ENCODE assay signal across 19 mouse cellular contexts in genomic region chr17:47311272-47311671, GRCm38 (mm10). TPM values are rescaled to one million over a fixed set of nuclear protein-coding genes. Genes with fewer than 3 reads are reported as not detected.
DNase-seq lines count a peak whose midpoint lies in the region; ATAC-seq lines count a peak whose summit lies in the region.
"Had no signal": no experiment of that assay in that cellular context is flagged by ENCODE, and none has a peak within 500 bp of the region (broad histone marks: within the 10 kb centered on the region; RNA-seq: fewer than 3 reads in every experiment).

No protein-coding gene starts in this region.

- H3K9ac ChIP-seq in limb, embryonic 15.5 days = no peak overlapping the region
- H3K9ac ChIP-seq: liver, postnatal 0 days; neural tube, embryonic 12.5 days had no signal

- no peaks in the 10 kb centered on the region for H3K9me3 ChIP-seq in limb, embryonic 15.5 days
- H3K9me3 ChIP-seq: hindbrain, embryonic 10.5 days; neural tube, embryonic 12.5 days had no signal

- WGBS in limb, embryonic 15.5 days = 57% methylated on average over 5 of the region's 5 CpGs

- no peak overlapping the region for H3K4me2 ChIP-seq in limb, embryonic 15.5 days
- H3K4me2 ChIP-seq: midbrain, embryonic 11.5 days; neural tube, embryonic 12.5 days had no signal

- intact Hi-C loops in heart, postnatal 10 days (cut with DNase I) = no loop called here
- intact Hi-C loops in heart, postnatal 36 days (cut with DNase I) = no loop called here

- peak overlapping the region; percentile 48 for H3K27ac ChIP-seq in limb, embryonic 15.5 days
- H3K27ac ChIP-seq: gastrocnemius, adult 2 months; hindbrain, embryonic 10.5 days; hindbrain, postnatal 0 days; neural tube, embryonic 12.5 days had no signal

- H3K27me3 ChIP-seq in limb, embryonic 15.5 days = no peaks in the 10 kb centered on the region
- H3K27me3 ChIP-seq: neural tube, embryonic 12.5 days had no signal

- H3K4me3 ChIP-seq in limb, embryonic 15.5 days = no peak overlapping the region
- H3K4me3 ChIP-seq: gastrocnemius, adult 2 months; hindbrain, embryonic 10.5 days; neural tube, embryonic 12.5 days had no signal

- no peaks in the 10 kb centered on the region for H3K4me1 ChIP-seq in limb, embryonic 15.5 days

- peaks cover 28% of the 10 kb centered on the region for H3K36me3 ChIP-seq in limb, embryonic 15.5 days

- peak; percentile 25 to 36 for DNase-seq in heart, postnatal 10 days
- no peak for DNase-seq in heart, postnatal 36 days
- DNase-seq in NIH3T3 (ENCODE audit: low read depth) = peak; percentile 81
- DNase-seq in lung, postnatal 4 days = peak; percentile 41 to 66
- DNase-seq in right cerebral cortex, postnatal 14 days = no peak
- DNase-seq: adrenal gland, adult 8-10 months; cerebellum, postnatal 10 days; gastrocnemius, adult 2 months; kidney, adult 18-20 months; kidney, postnatal 10 days; liver, postnatal 0 days; thymus, adult 18-20 months had no signal

- ATAC-seq in limb, embryonic 15.5 days (ENCODE audit: insufficient number of reproducible peaks, low FRiP score, low TSS enrichment, low read depth) = no peak
- ATAC-seq in megakaryocyte-erythroid progenitor cell, adult 5-6 weeks (replicated peaks; ENCODE audit: low FRiP score, low TSS enrichment, poor library complexity, severe bottlenecking) = no peak
- ATAC-seq: forebrain, embryonic 16.5 days; hindbrain, postnatal 0 days; liver, postnatal 0 days had no signal

RNA-seq across cellular contexts. Expression of gene Mrps10, which starts 57.4 kb away (rescaled TPM):
- total RNA-seq in heart, postnatal 10 days (2021) = 10 to 100 TPM; 26.8 to 28.3 TPM
- total RNA-seq in heart, postnatal 36 days (2021) = 10 to 100 TPM; 19.9 to 23.9 TPM
- 67.3 and 76.2 TPM in 2 replicates for polyA plus RNA-seq in limb, embryonic 15.5 days (2015; fragmentation: Nextera tagmentation; extraction: Ambion mirVana)
- total RNA-seq in megakaryocyte-erythroid progenitor cell, adult 5-6 weeks (2014; fragmentation: Nextera tagmentation) = 62.0 and 75.8 TPM in 2 replicates
- 61.6 and 90.5 TPM in 2 replicates for total RNA-seq in megakaryocyte-erythroid progenitor cell, adult 5-6 weeks (2017)

Comparison
In these comparisons a context has a peak if more than half of its experiments do, and no peak if none do; other contexts are left out.
1. DNase-seq: peak in heart, postnatal 10 days (2 of 2), NIH3T3 (single experiment) and lung, postnatal 4 days (2 of 2); none in heart, postnatal 36 days (0 of 2) and right cerebral cortex, postnatal 14 days (single experiment).